Mouse (Mus musculus): ENCODE data around the gene Lrrc18.

Gene Lrrc18

GRCm38 (mm10) chr14:32991082-32991481, at the start of gene Lrrc18:
Gene Lrrc18 (plus strand): TSS chr14:32991382.
- no peak for DNase-seq

GRCm38 (mm10) chr14:32947512-32947911, 43.7 kb upstream of the Lrrc18 start:
- no peak for DNase-seq

- DNase-seq = peak; percentile 37 to 79
Measured at GRCm38 (mm10) chr14:32950312-32951301, 40.6 kb upstream of the Lrrc18 start.

GRCm38 (mm10) chr14:32956486-32956885, 34.7 kb upstream of the Lrrc18 start:
- DNase-seq = no peak

- DNase-seq = peak; percentile 48 to 60
Measured at GRCm38 (mm10) chr14:32958671-32959070, 32.5 kb upstream of the Lrrc18 start.

GRCm38 (mm10) chr14:32960481-32960880, 30.7 kb upstream of the Lrrc18 start:
- DNase-seq = peak in 1 of 2 experiments; percentile 59

GRCm38 (mm10) chr14:32964742-32965141, 26.4 kb upstream of the Lrrc18 start:
- no peak for DNase-seq

- DNase-seq = no peak
Measured at GRCm38 (mm10) chr14:32970700-32971099, 20.5 kb upstream of the Lrrc18 start.

GRCm38 (mm10) chr14:32984176-32984738, 6.9 kb upstream of the Lrrc18 start:
- no peak for DNase-seq

- DNase-seq = no peak
Measured at GRCm38 (mm10) chr14:32986659-32987058, 4.5 kb upstream of the Lrrc18 start.

GRCm38 (mm10) chr14:32994954-32995636, 3.9 kb downstream of the Lrrc18 start:
- peak; percentile 39 to 70 for DNase-seq

- DNase-seq = no peak
Measured at GRCm38 (mm10) chr14:32999511-32999910, 8.3 kb downstream of the Lrrc18 start.

- DNase-seq = no peak
Measured at GRCm38 (mm10) chr14:33000112-33000979, 9.2 kb downstream of the Lrrc18 start.

- DNase-seq = no peak
Measured at GRCm38 (mm10) chr14:33005114-33005513, 13.9 kb downstream of the Lrrc18 start.

GRCm38 (mm10) chr14:33007638-33008037, 16.5 kb downstream of the Lrrc18 start:
- DNase-seq = no peak

GRCm38 (mm10) chr14:33019050-33019449, 27.9 kb downstream of the Lrrc18 start:
- DNase-seq = no peak

GRCm38 (mm10) chr14:33019606-33020005, 28.4 kb downstream of the Lrrc18 start:
- no peak for DNase-seq

- DNase-seq = no peak
Measured at GRCm38 (mm10) chr14:33030849-33031248, 39.7 kb downstream of the Lrrc18 start.

- peak in 1 of 2 experiments; percentile 48 for DNase-seq
Measured at GRCm38 (mm10) chr14:33033424-33033823, 42.2 kb downstream of the Lrrc18 start.

GRCm38 (mm10) chr14:33035386-33035785, 44.2 kb downstream of the Lrrc18 start:
- DNase-seq = peak in 1 of 2 experiments; percentile 11

- no peak for DNase-seq
Measured at GRCm38 (mm10) chr14:33036811-33037210, 45.6 kb downstream of the Lrrc18 start.

GRCm38 (mm10) chr14:33045217-33045616, 54.0 kb downstream of the Lrrc18 start:
- DNase-seq = no peak

Data from kidney, postnatal 25 days (tissue).